16 mouse cellular contexts compared by ENCODE assay signal in genomic region chr14:121592356-121592755, GRCm38 (mm10).
DNase-seq lines count a peak whose midpoint lies in the region; ATAC-seq lines count a peak whose summit lies in the region.
"Had no signal": no experiment of that assay in that cellular context is flagged by ENCODE, and none has a peak within 500 bp of the region (broad histone marks: within the 10 kb centered on the region; RNA-seq: fewer than 3 reads in every experiment).

No protein-coding gene starts in this region.

- no peaks in the 10 kb centered on the region for H3K36me3 ChIP-seq in heart, embryonic 11.5 days (ENCODE audit: control insufficient read depth, insufficient read depth, low read length)
- H3K36me3 ChIP-seq in megakaryocyte, embryonic 14.5 days (replicated peaks; ENCODE audit: low read length), result no peaks in the 10 kb centered on the region
- peaks cover 2% of the 10 kb centered on the region; the same call in 1 of the 2 replicates for H3K36me3 ChIP-seq in intestine, embryonic 16.5 days (ENCODE audit: control insufficient read depth, insufficient read depth, low read length)
- H3K36me3 ChIP-seq: embryonic facial prominence, embryonic 13.5 days had no signal

- H3K27ac ChIP-seq in heart, embryonic 11.5 days (ENCODE audit: low read depth, low read length), result peak overlapping the region; percentile 15; the same call in 1 of the 2 replicates
- peak overlapping the region; percentile 73 for H3K27ac ChIP-seq in intestine, embryonic 16.5 days (ENCODE audit: low read length)
- H3K27ac ChIP-seq: embryonic facial prominence, embryonic 13.5 days; liver, embryonic 14.5 days had no signal

- H3K9ac ChIP-seq in heart, embryonic 11.5 days (ENCODE audit: low read depth, low read length), result no peak overlapping the region
- peak overlapping the region; percentile 9; the same call in 1 of the 2 replicates for H3K9ac ChIP-seq in intestine, embryonic 16.5 days (ENCODE audit: low read depth, low read length)
- H3K9ac ChIP-seq: embryonic facial prominence, embryonic 13.5 days; liver, embryonic 14.5 days had no signal

- H3K4me3 ChIP-seq in heart, embryonic 11.5 days (ENCODE audit: low read depth, low read length), result no peak overlapping the region
- peak overlapping the region; percentile 11 for H3K4me3 ChIP-seq in megakaryocyte, embryonic 14.5 days (replicated peaks)
- H3K4me3 ChIP-seq in intestine, embryonic 16.5 days (ENCODE audit: low read length), result no peak overlapping the region
- H3K4me3 ChIP-seq: embryonic facial prominence, embryonic 13.5 days had no signal

- H3K9me3 ChIP-seq in heart, embryonic 11.5 days (replicated peaks; ENCODE audit: control insufficient read depth, low read length), result no peaks in the 10 kb centered on the region
- H3K9me3 ChIP-seq in megakaryocyte, embryonic 14.5 days, result no peaks in the 10 kb centered on the region
- no peaks in the 10 kb centered on the region for H3K9me3 ChIP-seq in intestine, embryonic 16.5 days (ENCODE audit: control insufficient read depth, low read length)
- H3K9me3 ChIP-seq: embryonic facial prominence, embryonic 13.5 days had no signal

- no peak for DNase-seq in heart, postnatal 10 days
- peak; percentile 26 for DNase-seq in kidney, postnatal 14 days
- no peak for DNase-seq in kidney, adult 9 months
- no peak for DNase-seq in urinary bladder, postnatal 10 days (ENCODE audit: low spot score)
- DNase-seq: B cell, adult 2 months; gastrocnemius, postnatal 25 days; left cerebral cortex, postnatal 4 days; right cerebral cortex, adult 18-20 months had no signal

- 65% methylated on average over 9 of the region's 9 CpGs for WGBS in heart, embryonic 11.5 days (ENCODE audit: insufficient replicate concordance)
- 56% methylated on average over 9 of the region's 9 CpGs for WGBS in intestine, embryonic 16.5 days

- H3K27me3 ChIP-seq in heart, embryonic 11.5 days (ENCODE audit: control insufficient read depth, insufficient read depth, low read length), result no peaks in the 10 kb centered on the region
- peaks cover 11% of the 10 kb centered on the region for H3K27me3 ChIP-seq in megakaryocyte, embryonic 14.5 days (replicated peaks)
- no peaks in the 10 kb centered on the region for H3K27me3 ChIP-seq in intestine, embryonic 16.5 days (replicated peaks; ENCODE audit: control insufficient read depth, insufficient read depth, low read length)

- intact Hi-C loops in heart, postnatal 10 days (cut with DNase I), result no loop called here

- peaks cover 19% of the 10 kb centered on the region for H3K4me1 ChIP-seq in heart, embryonic 11.5 days (ENCODE audit: control insufficient read depth, insufficient read depth, low read length)
- H3K4me1 ChIP-seq in megakaryocyte, embryonic 14.5 days, result peaks cover 11% of the 10 kb centered on the region
- H3K4me1 ChIP-seq in intestine, embryonic 16.5 days (ENCODE audit: control insufficient read depth, insufficient read depth, low read length), result peaks cover 12% of the 10 kb centered on the region; the same call in 1 of the 2 replicates

- no peak for ATAC-seq in heart, embryonic 11.5 days (replicated peaks; ENCODE audit: insufficient number of reproducible peaks, low FRiP score, low TSS enrichment)
- ATAC-seq in megakaryocyte, adult 5-6 weeks (ENCODE audit: poor library complexity, severe bottlenecking), result no peak
- ATAC-seq in intestine, embryonic 16.5 days, result no peak
- ATAC-seq: inflammation-experienced regulatory T-cells, adult 6 months had no signal

- H3K4me2 ChIP-seq in heart, embryonic 11.5 days, result no peak overlapping the region
- no peak overlapping the region for H3K4me2 ChIP-seq in intestine, embryonic 16.5 days (ENCODE audit: low read depth, low read length)
- H3K4me2 ChIP-seq: embryonic facial prominence, embryonic 13.5 days; midbrain, embryonic 11.5 days had no signal
